Mouse (Mus musculus): ENCODE measurements at regions not wholly inside any gene's neighbourhood (a gene's known extent, or its start where the extent isn't known, plus 50 kb on each side); places are given as distances from the start of the nearest gene placed in this dataset.

DNA sequence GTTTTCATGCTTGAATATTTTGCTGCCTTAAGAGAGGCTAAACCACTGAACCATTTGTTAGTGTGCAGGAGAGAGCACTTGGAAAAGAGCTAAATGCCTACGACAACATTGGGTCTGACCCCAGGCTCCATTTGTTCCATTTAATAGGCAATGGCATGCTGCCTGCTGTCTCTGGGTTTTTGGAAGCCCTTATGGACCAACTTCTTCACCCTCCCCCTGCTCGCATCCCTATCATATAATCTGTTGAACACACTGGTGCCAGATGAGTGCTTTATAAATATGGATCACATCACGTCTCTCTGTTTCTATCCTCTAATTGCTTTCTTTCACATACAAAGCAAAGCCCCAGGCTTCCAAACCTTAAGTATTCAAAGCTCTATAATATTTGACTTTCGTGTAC is 179.1 kb upstream of the Lrrn1 start:
- no peak for DNase-seq (ENCODE audit: low read depth, low spot score)

DNA sequence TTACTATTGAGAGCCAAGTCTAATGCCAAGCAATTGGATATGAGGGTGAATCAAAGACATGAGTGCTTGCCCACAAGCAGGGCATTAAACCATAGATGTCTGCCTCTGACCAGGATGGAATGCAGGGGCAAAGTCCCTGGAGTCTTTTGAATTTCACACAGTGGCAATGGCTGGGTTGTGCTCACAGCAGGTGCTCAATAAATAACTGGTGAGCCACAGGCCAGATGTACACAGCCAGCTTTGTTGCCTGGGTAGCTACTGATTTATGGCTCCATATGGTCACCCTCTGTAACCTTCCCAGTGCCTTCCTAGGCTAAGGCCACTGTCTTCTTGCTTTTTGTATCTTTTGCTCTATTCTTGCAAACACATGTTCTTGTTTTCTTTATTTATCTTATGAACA is 154.3 kb upstream of the Lrrn1 start:
- DNase-seq (ENCODE audit: low read depth, low spot score), result no peak

DNA sequence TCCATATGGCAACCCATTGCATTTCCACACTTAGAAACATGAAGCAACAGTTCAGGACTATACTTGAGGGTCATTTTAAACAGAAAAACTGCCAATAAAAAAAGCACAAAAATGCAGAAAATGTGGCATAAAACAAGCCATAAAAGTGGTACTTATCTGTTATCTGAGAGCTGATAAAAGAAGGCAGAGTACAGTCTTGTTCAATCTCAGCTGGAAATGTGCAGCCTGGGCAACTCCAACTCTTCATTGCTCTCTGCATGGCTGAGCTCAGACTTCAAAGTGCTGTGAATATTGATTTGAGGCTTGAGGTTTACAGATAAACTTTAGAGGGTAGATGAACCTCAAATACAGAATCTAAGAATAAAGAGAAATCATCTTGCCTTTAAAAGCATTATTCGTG is 151.1 kb upstream of the Lrrn1 start:
- no peak for DNase-seq (ENCODE audit: low read depth, low spot score)

DNA sequence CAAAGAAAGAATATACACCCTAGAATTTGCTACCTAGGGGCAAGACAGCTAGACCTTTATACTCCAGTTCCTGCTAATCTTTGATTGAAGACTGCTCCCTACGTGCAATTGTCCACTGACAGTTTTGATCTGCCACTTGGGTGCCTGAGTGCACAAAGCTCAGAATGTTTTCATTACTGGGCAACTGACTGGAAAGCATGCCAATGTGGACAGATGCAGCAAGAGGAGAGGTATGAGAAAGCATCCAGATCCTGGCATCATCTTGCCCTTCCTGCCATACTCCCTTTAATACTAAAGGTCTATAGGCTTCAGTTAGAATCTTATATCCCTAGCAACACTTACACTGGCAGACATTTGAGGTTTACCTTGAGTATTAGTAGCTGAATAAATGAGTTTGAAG is 148.9 kb upstream of the Lrrn1 start:
- DNase-seq (ENCODE audit: low read depth, low spot score), result no peak

DNA sequence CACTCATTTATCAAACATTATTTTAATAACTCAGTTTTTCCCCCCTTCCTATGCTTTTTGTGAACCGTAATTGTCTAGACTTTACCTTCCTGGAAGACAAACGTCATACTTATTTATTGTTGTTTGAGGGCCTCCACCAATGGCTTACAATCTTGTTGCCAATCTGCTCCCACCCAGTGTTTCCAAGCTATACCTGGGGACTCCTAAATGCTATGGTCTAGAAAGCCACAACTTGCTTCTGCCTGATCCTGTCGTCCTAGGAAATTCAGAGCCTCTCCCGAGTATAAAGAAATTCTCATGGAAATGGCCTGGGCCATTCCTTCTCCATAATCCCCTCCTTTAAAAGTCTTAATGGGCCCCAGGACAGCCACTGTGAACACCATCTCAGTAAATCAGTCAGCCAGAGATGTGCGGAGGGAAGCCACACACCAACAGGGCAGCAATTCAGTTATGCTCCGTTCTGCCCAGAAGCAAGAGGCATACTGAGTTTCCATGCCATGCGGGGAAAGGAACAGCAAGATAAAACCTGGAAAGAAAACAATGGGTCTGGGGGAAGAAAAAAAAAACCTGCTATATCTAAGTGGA is 143.4 kb upstream of the Lrrn1 start:
- DNase-seq (ENCODE audit: low read depth, low spot score), result no peak

DNA sequence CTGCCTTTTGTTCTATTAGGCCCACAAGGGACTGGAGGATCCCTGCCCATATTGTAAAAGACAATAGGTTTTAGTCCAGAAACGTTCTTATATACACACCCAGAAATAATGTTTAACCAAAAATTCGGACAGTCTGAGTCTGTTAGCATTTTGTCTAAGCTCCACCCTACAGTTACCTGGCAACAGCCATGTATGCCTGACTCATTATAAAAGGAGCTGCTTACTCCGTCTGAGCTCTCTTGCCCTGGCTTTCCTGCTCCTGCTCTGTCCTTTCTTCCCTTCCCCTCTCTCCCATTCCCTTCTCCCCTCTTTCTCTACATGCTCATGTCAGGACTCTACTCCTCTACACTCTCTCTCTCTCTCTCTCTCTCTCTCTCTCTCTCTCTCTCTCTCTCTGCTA is 139.7 kb upstream of the Lrrn1 start:
- no peak for DNase-seq (ENCODE audit: low read depth, low spot score)

DNA sequence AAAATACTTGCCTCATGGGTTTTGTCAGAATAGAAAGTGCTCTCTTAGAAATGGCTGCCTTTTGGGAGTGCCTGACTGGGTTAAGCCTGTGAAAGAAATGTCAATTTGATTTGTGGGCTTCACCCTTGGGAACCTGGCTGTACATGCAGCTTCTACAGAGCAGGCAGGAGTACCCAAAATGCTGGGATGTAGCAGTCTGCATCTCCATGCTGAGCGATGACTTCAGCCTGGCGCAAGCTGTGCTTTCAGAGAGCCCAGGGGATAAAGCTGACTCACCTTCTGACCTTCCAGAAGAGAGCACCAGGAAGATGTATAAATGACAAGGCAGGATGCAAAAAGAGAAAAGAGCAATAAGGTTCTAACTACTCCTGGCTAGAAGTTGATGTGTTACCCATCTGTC is 135.0 kb upstream of the Lrrn1 start:
- DNase-seq (ENCODE audit: low read depth, low spot score), result no peak

DNA sequence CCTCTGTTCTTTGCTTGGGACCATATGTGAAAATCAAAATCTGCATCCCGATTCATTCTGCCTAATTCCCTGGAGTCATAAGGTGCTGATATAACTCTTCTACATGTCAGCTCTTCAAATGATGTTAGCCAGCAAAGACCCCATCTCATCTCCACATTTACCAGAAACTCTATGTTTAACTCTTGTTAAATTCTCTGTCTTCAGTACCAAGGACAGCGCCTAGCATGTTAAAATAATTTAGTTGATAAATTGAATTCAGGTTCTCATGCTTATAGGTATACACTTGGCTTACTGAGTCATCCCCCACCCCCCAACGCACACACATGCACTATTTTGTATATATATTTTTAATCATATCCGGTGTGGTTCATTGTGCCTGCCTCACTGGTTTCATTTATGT is 113.8 kb upstream of the Lrrn1 start:
- peak; percentile 20 for DNase-seq (ENCODE audit: low read depth, low spot score)

DNA sequence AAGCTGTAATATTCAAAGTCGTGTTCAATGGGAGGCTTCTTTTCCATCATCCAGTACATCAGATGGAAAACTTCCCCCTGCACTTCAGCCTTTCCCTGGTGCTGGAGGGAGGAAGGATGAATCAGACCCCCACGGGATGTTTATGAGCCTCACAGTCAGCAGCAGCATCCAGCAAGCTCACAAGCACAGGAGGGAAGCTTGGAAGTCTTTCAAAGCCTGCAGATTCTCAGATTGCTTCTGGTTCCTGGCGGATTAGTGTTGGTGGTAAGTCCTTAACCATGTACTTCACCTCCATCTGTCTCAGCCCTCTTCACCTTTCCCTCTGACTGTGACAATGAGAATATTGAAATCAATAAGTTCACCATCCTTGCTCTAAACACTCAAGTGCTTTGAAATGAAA is 107.5 kb upstream of the Lrrn1 start:
- no peak for DNase-seq (ENCODE audit: low read depth, low spot score)

DNA sequence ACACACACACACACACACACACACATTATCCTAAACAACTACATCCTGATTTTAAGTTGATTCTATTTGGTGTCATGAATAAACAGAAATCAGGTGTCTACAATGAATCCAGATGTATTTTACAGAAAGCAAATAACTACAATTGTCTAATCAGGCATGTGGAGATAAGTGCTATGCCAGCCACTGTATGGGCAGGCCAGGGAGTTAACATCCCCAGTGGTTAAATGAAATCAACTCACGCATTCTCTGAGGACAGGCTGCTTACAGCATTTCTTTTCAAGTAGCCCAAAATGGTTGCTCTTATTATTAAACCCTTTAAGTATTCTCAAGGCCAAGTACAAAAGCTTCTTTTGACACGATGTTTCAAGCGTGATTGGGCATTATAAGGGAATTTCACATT is 103.0 kb upstream of the Lrrn1 start:
- DNase-seq (ENCODE audit: low read depth, low spot score), result no peak

DNA sequence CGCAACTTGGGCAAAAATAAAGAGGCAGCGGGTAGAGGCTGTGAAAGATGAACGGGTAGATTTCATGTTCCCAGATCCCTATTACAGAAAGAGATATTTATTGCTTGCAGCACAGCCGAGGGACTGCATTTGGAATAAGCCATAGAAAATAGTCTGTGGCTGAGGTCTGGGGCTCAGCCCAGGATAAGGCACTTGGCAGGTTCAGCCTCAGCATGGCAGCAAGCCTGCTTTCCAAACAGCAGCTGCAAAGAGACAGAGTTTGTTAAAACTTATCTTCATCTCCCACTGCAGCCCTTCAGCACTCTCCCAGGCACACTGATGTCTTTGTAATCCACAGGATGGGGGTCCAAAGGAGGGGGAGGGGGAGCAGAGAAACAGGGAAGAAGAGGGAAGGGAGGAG is 98.5 kb upstream of the Lrrn1 start:
- no peak for DNase-seq (ENCODE audit: low read depth, low spot score)

DNA sequence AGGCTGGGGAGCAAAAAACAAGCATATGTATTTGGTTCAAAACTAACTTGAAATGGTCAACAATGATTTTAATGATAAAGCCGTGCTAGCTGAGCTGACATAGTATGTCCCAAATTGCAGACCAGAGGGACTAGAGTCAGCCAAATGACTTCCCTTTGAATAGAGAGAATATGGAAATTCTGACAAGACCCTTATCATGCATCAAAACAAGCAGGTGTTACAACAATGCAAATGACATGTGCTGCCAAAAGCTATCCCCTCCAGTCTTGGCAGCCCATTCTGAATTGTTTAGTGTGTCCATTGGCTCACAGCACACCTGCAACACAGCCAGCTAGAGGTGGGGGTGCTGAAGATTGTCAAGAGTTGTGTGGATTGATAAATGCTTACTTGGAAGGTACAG is 87.5 kb upstream of the Lrrn1 start:
- DNase-seq (ENCODE audit: low read depth, low spot score), result no peak

DNA sequence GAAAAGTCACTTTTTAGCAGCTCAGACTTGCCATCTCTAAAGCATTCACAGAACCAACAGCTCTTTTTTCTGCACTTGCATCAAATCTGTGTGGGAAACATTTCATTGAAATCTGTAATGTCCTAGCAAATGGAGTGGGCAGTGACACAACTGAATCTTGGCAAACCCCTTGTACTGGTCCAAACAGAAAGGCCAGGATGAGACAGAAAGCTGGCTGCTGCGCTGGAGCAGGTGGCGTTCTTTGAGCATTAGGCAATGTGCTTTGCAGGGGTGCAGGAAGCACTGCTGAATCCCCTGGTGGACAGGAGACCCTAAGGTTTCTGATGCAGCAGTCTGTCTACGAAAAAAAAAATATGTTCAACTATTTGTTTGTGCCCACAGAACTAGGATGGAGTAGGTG is 85.2 kb upstream of the Lrrn1 start:
- no peak for DNase-seq (ENCODE audit: low read depth, low spot score)

DNA sequence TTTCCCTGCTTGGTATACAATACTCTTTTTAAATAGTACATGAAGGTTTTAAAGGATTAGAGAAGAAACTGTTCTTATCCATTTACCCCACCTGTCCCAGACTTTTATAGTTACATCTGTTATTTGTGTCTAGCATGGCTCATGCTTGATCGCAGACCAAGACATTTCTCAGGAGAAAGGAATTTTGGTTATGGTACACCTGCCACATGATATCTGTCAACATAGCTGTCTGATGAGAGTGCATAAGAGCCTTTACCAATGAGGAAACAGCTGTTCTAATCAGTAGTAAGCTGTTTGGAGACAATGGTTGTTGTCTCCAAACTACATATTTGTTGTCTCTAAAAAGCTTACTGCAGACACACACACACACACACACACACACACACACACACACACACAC is 70.3 kb upstream of the Lrrn1 start:
- no peak for DNase-seq (ENCODE audit: low read depth, low spot score)

DNA sequence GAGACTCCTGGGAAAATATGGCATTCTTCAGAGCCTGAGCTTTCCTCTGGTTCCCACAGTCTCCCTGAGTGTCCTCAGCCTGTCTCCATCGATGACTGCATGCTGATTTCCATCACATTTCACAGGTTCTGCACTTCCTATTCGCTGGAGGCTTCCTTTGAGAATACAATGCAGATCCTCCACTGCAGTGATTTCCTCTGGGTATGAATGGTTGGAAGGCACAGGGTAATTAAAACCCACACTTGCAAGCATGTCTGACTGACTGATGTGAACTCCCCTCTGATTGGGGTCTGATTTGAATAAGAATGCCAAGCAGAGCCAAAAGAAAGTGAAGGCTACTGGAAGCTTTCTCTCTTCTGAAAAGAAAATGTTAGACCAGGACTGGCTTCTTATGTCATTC is 67.1 kb upstream of the Lrrn1 start:
- DNase-seq (ENCODE audit: low read depth, low spot score), result no peak

DNA sequence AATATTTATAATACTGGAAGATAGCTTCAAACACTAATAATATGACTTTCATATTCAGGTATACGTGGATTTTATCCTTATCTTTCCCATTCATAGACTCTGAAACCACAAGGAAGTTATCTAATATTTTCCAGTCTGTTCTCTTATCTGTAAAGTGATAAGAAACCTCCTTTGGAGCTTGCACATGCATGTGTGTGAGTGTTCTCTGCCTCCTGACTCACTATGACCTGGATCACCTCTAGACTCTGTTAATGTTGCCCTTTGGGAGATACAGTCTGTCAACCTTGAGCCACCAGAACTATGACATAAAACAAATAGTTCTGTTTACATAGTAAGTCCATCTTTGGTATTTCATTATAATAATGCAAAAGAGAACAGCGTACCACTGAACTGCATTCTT is 56.2 kb upstream of the Lrrn1 start:
- DNase-seq (ENCODE audit: low read depth, low spot score), result no peak

DNA sequence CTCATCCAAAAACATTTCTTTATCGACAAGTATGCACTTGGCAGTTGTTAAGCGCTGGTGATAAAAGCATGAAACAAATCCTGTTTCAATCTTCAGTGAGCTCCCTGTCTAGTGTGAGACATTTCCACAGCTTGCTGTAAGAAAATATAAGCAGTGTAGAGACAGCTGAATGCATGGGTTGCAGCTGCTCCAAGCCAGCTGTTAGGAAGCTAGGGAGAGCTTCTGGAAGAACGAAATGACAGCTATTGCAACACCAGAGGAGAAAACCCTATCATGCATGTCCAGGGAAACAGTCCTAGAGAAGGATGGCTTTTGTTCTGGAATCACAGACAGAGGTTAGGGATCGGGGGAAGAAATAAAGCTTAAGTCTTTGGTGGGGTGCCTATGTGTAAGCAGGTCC is 55.4 kb upstream of the Lrrn1 start:
- DNase-seq (ENCODE audit: low read depth, low spot score), result no peak

All from 3T3-L1 (cell line).